In genomic region chr19:32378581-32378980, GRCm38 (mm10) we compare ENCODE assay signal across 12 mouse cellular contexts.
"Had no signal": no experiment of that assay in that cellular context is flagged by ENCODE, and none has a peak within 500 bp of the region (broad histone marks: within the 10 kb centered on the region; RNA-seq: fewer than 3 reads in every experiment).

No protein-coding gene starts in this region.

- H3K4me2 ChIP-seq: kidney, embryonic 15.5 days; limb, embryonic 13.5 days; liver, embryonic 11.5 days; lung, embryonic 14.5 days; midbrain, embryonic 13.5 days; neural tube, embryonic 15.5 days had no signal

- H3K4me3 ChIP-seq: kidney, embryonic 15.5 days; limb, embryonic 13.5 days; midbrain, embryonic 13.5 days; myocyte; neural tube, embryonic 15.5 days had no signal

- H3K9me3 ChIP-seq: kidney, embryonic 15.5 days; limb, embryonic 13.5 days; midbrain, embryonic 13.5 days; neural tube, embryonic 15.5 days had no signal

- H3K27me3 ChIP-seq: kidney, embryonic 15.5 days; limb, embryonic 13.5 days; midbrain, embryonic 13.5 days; neural tube, embryonic 15.5 days had no signal

- DNase-seq: kidney, postnatal 14 days; lung, embryonic 14.5 days; lung, postnatal 10 days; lung, postnatal 4 days; right cerebral cortex, adult 18-20 months; right cerebral cortex, postnatal 25 days had no signal

- H3K27ac ChIP-seq: kidney, embryonic 15.5 days; limb, embryonic 13.5 days; midbrain, embryonic 13.5 days; neural tube, embryonic 15.5 days had no signal

- H3K9ac ChIP-seq: kidney, embryonic 15.5 days; limb, embryonic 13.5 days; lung, embryonic 14.5 days; midbrain, embryonic 13.5 days; neural tube, embryonic 15.5 days had no signal

- H3K36me3 ChIP-seq: kidney, embryonic 15.5 days; limb, embryonic 13.5 days; midbrain, embryonic 13.5 days; neural tube, embryonic 15.5 days had no signal
